Mouse (Mus musculus): ENCODE data around the gene Gusb. TPM values are rescaled to one million over a fixed set of nuclear protein-coding genes. Genes with fewer than 3 reads are reported as not detected.

Gene Gusb
- polyA plus RNA-seq (2012; ENCODE audit: low replicate concordance): 18.1 and 22.7 TPM in 2 replicates

GRCm38 (mm10) chr5:130002301-130003146, at the start of gene Gusb:
Gene Gusb (minus strand): TSS chr5:130003049.

GRCm38 (mm10) chr5:130029142-130029897, 26.5 kb upstream of the Gusb start, which contains the start of the genes Asl and Crcp:
Gene Asl (minus strand): TSS chr5:130029247.
Gene Crcp (plus strand): TSS chr5:130029290.

GRCm38 (mm10) chr5:129941495-129942045, 61.3 kb downstream of the Gusb start, which contains the start of gene Vkorc1l1:
Gene Vkorc1l1 (plus strand): TSS chr5:129941970.

Other genes starting within 250 kb of the Gusb start
- gene Psph, start 215.6 kb downstream of the Gusb start, polyA plus RNA-seq (2012; ENCODE audit: low replicate concordance): 8.6 and 40.6 TPM in 2 replicates
- 4.0 and 9.3 TPM in 2 replicates for gene Sumf2, start 156.1 kb downstream of the Gusb start, polyA plus RNA-seq (2012; ENCODE audit: low replicate concordance)
- 543 and 642 TPM in 2 replicates for gene Chchd2, start 115.6 kb downstream of the Gusb start, polyA plus RNA-seq (2012; ENCODE audit: low replicate concordance)
- gene Zbed5, start 107.3 kb downstream of the Gusb start, polyA plus RNA-seq (2012; ENCODE audit: low replicate concordance): 3.4 and 48.5 TPM in 2 replicates
- 0.10 TPM in 1 of 2 replicates, not detected in the other for gene Phkg1, start 104.5 kb downstream of the Gusb start, polyA plus RNA-seq (2012; ENCODE audit: low replicate concordance)
- 1.7 TPM in 2 replicates for gene Nupr1l, start 94.5 kb downstream of the Gusb start, polyA plus RNA-seq (2012; ENCODE audit: low replicate concordance)
- gene Vkorc1l1, start 61.1 kb downstream of the Gusb start, polyA plus RNA-seq (2012; ENCODE audit: low replicate concordance): 19.6 and 19.7 TPM in 2 replicates
- gene Asl, start 26.2 kb upstream of the Gusb start, polyA plus RNA-seq (2012; ENCODE audit: low replicate concordance): 7.4 and 8.3 TPM in 2 replicates
- 5.0 and 7.4 TPM in 2 replicates for gene Crcp, start 26.2 kb upstream of the Gusb start, polyA plus RNA-seq (2012; ENCODE audit: low replicate concordance)
- 19.2 and 44.7 TPM in 2 replicates for gene Tpst1, start 70.3 kb upstream of the Gusb start, polyA plus RNA-seq (2012; ENCODE audit: low replicate concordance)
- 5.4 and 27.4 TPM in 2 replicates for gene Kctd7, start 141.8 kb upstream of the Gusb start, polyA plus RNA-seq (2012; ENCODE audit: low replicate concordance)
- gene Rabgef1, start 168.7 kb upstream of the Gusb start, polyA plus RNA-seq (2012; ENCODE audit: low replicate concordance): 14.6 and 18.2 TPM in 2 replicates
- gene Tmem248, start 214.0 kb upstream of the Gusb start, polyA plus RNA-seq (2012; ENCODE audit: low replicate concordance): 26.9 and 71.2 TPM in 2 replicates

Data from leukemia stem cell, adult 10-12 weeks (primary cell).